Mouse (Mus musculus) myocyte (in vitro differentiated cells): ENCODE measurements around the gene Fam117a.

ENCODE experiments used
- CEBPB ChIP-seq: IDR thresholded peaks from 2 replicates; pipeline ENCODE4 v1.6.1; 2011; ENCODE audit warnings: mild to moderate bottlenecking, moderate library complexity; ENCODE audit not compliant: poor library complexity, insufficient read depth, severe bottlenecking
- E2F4 ChIP-seq: IDR thresholded peaks from one replicate; pipeline ENCODE4 v1.6.1; 2011; ENCODE audit warnings: mild to moderate bottlenecking, control low read depth, moderate library complexity; ENCODE audit not compliant: insufficient read depth
- MAX ChIP-seq: IDR thresholded peaks from one replicate; pipeline ENCODE4 v1.6.1; 2011; ENCODE audit warnings: low read depth, mild to moderate bottlenecking, control low read depth
- MYOG ChIP-seq, 3 experiments: IDR thresholded peaks; one replicate each; pipeline ENCODE4 v1.6.1; 2011; ENCODE audit warnings: control low read depth in 2 of 3, low read depth in 2 of 3, mild to moderate bottlenecking in 2 of 3; ENCODE audit not compliant: insufficient read length in 2 of 3, control insufficient read depth in 1 of 3, insufficient read depth in 1 of 3
- POLR2A ChIP-seq: IDR thresholded peaks from one replicate; pipeline ENCODE4 v1.6.1; 2011; ENCODE audit warnings: low read depth, mild to moderate bottlenecking, control low read depth, moderate library complexity; ENCODE audit not compliant: insufficient read length
- SRF ChIP-seq: IDR thresholded peaks from one replicate; pipeline ENCODE4 v1.6.1; 2011; ENCODE audit warnings: low read depth; ENCODE audit not compliant: control insufficient read depth, insufficient read length
- TCF12 ChIP-seq: IDR thresholded peaks from one replicate; pipeline ENCODE4 v1.6.1; 2011; ENCODE audit warnings: mild to moderate bottlenecking, control low read depth; ENCODE audit not compliant: poor library complexity, insufficient read depth, severe bottlenecking
- USF1 ChIP-seq: IDR thresholded peaks from one replicate; pipeline ENCODE4 v1.6.1; 2011; ENCODE audit warnings: low read depth, mild to moderate bottlenecking, control low read depth, moderate library complexity

DNA sequence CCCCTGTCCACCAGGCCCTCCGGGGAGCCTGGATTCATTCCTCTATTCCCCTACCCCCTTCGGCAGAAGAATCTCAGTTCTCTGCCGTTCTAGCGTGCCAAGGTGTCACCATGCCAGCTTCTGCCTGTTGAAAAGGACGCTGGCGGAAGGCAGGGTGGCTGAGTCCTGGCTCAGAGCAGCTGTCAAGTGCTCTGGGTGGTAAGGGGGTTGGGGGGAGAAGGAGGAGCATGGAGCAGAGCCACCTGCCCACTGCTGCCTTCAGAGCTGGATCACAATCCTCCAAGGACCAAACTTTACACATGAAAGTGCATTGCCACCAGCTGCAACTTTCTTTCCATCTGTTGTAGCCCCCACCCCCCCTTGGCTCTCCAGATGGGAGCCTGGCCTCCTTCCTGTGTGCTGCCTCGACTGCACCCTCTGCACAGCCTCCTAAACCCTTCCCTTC is 55.4 kb downstream of the Fam117a start:
- TF ChIP-seq USF1: no peak
- no peak for TF ChIP-seq POLR2A
- no peak for TF ChIP-seq E2F4
- peak in 1 of 3 experiments; percentile 33 for TF ChIP-seq MYOG (IDR thresholded peaks at IDR 0.05; ENCODE audit: control insufficient read depth in 1 of 3, insufficient read depth in 1 of 3, insufficient read length in 2 of 3, low read depth in 2 of 3)
- TF ChIP-seq MAX: no peak
- TF ChIP-seq CEBPB: no peak
- TF ChIP-seq TCF12: no peak
- no peak for TF ChIP-seq SRF
